Mouse (Mus musculus) bone marrow, adult 2 months (tissue): ENCODE measurements around the gene Prkn. TPM values are rescaled to one million over a fixed set of nuclear protein-coding genes. Genes with fewer than 3 reads are reported as not detected.

Experiments
- H3K27ac ChIP-seq: fragments of 200-500 bp; 2 replicates; pipeline ENCODE4 v1.5.1; 2012; ENCODE audit warnings: low read depth, mild to moderate bottlenecking, control low read depth, inconsistent platforms, low read length; ENCODE audit not compliant: control insufficient read depth, poor library complexity, insufficient read depth
- H3K4me1 ChIP-seq: fragments of 200-500 bp; 2 replicates; pipeline ENCODE4 v1.6.1; 2011; ENCODE audit warnings: low read length; ENCODE audit not compliant: control insufficient read depth, insufficient read depth
- H3K4me3 ChIP-seq: fragments of 200-500 bp; replicated peaks from 2 replicates; pipeline ENCODE3; 2011; ENCODE audit warnings: mild to moderate bottlenecking, low read depth, low read length, control low read depth; ENCODE audit not compliant: control insufficient read depth
- CTCF ChIP-seq: fragments of 200-500 bp; IDR thresholded peaks from 2 replicates; pipeline ENCODE4 v1.5.1; 2011; ENCODE audit warnings: low read length, control low read depth; ENCODE audit not compliant: control insufficient read depth, insufficient read depth
- POLR2A ChIP-seq: fragments of 200-500 bp; IDR thresholded peaks from 2 replicates; pipeline ENCODE4 v1.6.1; 2011; ENCODE audit warnings: low read depth, mild to moderate bottlenecking, control low read depth, low read length, borderline replicate concordance; ENCODE audit not compliant: control insufficient read depth
- WGBS: fragments of 180-500 bp; shearing (Covaris S2); methylation state at CpG from one replicate; pipeline ENCODE4 v1.1.7; 2018; 5-methylcytosine and 5-hydroxymethylcytosine counted together
- polyA plus RNA-seq: library from polyadenylated mRNA; stranded (reverse); fragments of >200 nt; gene quantifications from 2 replicates; pipeline ENCODE4 v1.2.4, GENCODE M21; 2011; ENCODE audit warnings: low replicate concordance; ENCODE audit not compliant: missing spikeins, insufficient read depth, insufficient read length

The Prkn gene
- polyA plus RNA-seq, 1 experiment: 2.5 TPM

DNA sequence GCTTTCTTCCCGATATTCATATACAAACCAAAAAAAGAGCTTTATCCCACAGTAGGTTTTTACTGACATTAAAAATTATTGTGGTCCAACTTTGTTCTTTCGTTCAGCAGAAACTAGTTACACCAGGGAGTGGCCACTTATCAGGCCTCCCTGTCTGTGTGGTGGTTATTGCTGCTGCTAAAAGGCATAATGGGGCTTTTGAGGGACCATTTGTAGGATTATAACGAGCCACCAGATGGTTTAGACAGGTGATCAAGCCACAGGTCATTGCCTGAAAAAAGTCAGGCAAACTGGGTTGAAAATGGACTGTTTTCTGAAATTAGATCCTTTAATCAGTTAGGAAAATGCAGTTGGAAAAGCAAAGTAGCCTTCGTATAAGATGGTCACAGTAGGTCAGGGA lies 444.1 kb downstream of the Prkn start:
- 72% methylated on average over 4 of the region's 4 CpGs for WGBS
- H3K27ac ChIP-seq: no peak overlapping the region
- TF ChIP-seq CTCF: no peak
- no peak for TF ChIP-seq POLR2A
- no peak overlapping the region for H3K4me3 ChIP-seq
- H3K4me1 ChIP-seq: no peaks in the 10 kb centered on the region

DNA sequence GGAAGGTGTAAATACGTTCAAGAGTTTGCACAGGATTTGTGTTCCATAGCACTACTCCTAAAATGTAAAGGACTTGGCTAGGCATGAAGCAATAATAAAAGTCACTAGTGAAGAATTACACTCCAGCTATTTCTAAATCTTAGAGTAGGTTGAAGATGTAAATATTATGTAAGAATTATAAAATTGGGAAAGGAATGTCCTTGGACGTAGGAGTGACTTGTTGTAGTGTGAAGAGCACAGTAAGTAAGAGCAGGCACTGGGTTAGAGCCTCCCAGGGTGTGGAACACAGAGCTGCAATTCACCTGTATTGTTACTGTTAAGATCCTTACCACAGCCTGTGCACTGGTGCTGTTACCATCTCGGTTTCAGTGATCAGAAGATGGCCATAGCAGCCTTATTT lies 450.0 kb downstream of the Prkn start:
- Histone ChIP-seq H3K4me3 (no peak overlapping the region), H3K27ac (no peak overlapping the region), H3K4me1 (no peaks in the 10 kb centered on the region)
- WGBS: 51% methylated on average over 3 of the region's 3 CpGs
- TF ChIP-seq POLR2A (no peak), CTCF (no peak)

- TF ChIP-seq CTCF: no peak
- TF ChIP-seq POLR2A: no peak
- WGBS: 76% methylated on average over 9 of the region's 9 CpGs
Observed at GRCm38 (mm10) chr17:11303116-11303515, 462.9 kb downstream of the Prkn start.

DNA sequence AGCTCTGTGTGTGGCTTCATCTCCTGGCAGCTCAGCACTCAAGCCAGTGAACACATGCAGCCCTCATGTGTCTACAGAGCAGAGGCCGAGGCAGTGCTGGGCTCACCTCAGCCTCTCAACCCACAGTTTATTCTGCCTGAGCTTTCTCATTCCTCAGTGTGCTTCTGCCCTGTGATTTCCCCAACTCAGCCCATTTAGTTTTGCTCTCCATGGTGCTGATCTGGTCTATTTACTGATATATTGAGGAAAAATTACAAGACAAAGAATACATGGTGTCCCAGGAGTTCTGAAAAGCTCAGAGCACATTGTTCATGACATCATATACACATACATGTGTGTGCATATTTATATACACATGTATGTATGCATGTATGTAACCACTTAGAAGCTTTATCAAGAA lies 469.7 kb downstream of the Prkn start:
- no peaks in the 10 kb centered on the region for H3K4me1 ChIP-seq
- no peak overlapping the region for H3K27ac ChIP-seq
- H3K4me3 ChIP-seq: no peak overlapping the region
- no peak for TF ChIP-seq CTCF
- TF ChIP-seq POLR2A: no peak
- 34% methylated on average over 1 of the region's 1 CpGs for WGBS

More at GRCm38 (mm10) chr17:11303116-11303515, 462.9 kb downstream of the Prkn start:
- H3K4me3 ChIP-seq: no peak overlapping the region
- H3K27ac ChIP-seq: no peak overlapping the region
- H3K4me1 ChIP-seq: no peaks in the 10 kb centered on the region

- H3K4me3 ChIP-seq: no peak overlapping the region
- H3K4me1 ChIP-seq: no peaks in the 10 kb centered on the region
- TF ChIP-seq POLR2A: no peak
- TF ChIP-seq CTCF: no peak
- H3K27ac ChIP-seq: no peak overlapping the region
- 77% methylated on average over 2 of the region's 2 CpGs for WGBS
Observed at GRCm38 (mm10) chr17:11314163-11314562, 474.0 kb downstream of the Prkn start.

GRCm38 (mm10) chr17:11315675-11316074 lies 475.5 kb downstream of the Prkn start:
- 77% methylated on average over 4 of the region's 4 CpGs for WGBS
- H3K4me3 ChIP-seq: no peak overlapping the region
- no peak overlapping the region for H3K27ac ChIP-seq
- H3K4me1 ChIP-seq: no peaks in the 10 kb centered on the region
- TF ChIP-seq POLR2A: no peak
- no peak for TF ChIP-seq CTCF

DNA sequence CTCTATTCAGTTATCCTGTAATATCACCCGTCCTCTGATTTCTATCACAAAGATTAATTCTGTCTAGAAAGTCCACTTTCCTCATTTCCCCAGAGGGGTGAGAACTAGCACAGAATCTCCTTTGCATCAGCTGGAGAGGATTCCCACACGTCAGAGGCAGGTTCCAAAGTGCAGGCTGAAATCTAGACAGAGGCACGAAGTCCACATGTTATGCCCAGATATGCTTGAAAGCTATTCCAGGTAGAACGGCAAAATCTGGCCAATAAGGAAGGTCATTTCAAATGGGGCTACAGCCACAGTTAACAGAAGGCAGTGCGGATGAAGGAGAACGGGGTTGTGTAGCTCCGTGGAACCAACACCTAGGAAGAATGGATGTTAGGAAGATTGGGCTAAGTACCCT lies 478.8 kb downstream of the Prkn start:
- TF ChIP-seq POLR2A: no peak
- TF ChIP-seq CTCF: no peak
- H3K27ac ChIP-seq: no peak overlapping the region
- WGBS: 78% methylated on average over 7 of the region's 7 CpGs
- no peak overlapping the region for H3K4me3 ChIP-seq
- no peaks in the 10 kb centered on the region for H3K4me1 ChIP-seq

DNA sequence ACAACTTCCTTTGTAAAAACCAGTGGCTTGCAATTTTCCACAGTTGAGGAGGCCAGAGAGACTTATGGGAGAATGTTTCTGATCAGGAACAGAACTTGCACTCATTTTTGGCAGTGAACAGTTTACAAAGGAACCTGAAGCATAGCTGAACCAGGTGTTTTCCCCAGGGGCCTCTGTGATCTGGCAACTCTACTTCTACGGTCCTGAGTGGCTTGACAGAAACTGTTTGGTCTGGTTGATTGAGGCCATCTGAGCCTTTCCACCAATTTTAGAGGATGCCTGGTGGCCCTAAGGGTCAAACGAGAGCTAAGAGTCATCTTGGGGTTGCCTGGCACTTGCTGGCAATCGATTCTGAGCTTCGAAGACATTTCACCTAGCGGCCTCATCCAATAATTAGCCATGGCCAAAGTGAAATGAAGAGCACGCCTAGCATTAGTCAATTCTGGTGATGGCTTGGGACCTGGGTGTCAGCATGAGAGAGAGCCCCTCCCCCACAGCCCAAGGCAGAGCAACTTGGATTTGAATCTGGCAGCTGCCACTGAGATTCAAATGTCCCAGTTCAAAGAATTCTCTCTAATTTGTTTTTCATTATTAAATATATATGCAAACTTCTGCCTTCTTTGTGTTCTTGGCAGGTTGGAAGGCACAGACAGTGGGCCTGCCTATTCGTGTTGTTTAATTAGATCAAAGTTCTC lies 479.6 kb downstream of the Prkn start:
- Histone ChIP-seq H3K4me1 (no peaks in the 10 kb centered on the region), H3K27ac (no peak overlapping the region), H3K4me3 (no peak overlapping the region)
- TF ChIP-seq CTCF: no peak
- WGBS: 71% methylated on average over 7 of the region's 7 CpGs

- Histone ChIP-seq H3K4me3 (no peak overlapping the region), H3K4me1 (no peaks in the 10 kb centered on the region), H3K27ac (no peak overlapping the region)
- WGBS: 75% methylated on average over 8 of the region's 8 CpGs
- TF ChIP-seq POLR2A (no peak), CTCF (no peak)
Observed at GRCm38 (mm10) chr17:11332081-11332480, 491.9 kb downstream of the Prkn start.
